Mouse (Mus musculus) right cerebral cortex, adult 2 months (tissue): ENCODE data around the gene Ckap5.

ENCODE experiments used
- DNase-seq, 2 experiments: peaks; one replicate each; pipeline ENCODE4 v3.0.0; 2021 to 2022; ENCODE audit warnings: low spot score in 2 of 2

Gene Ckap5

GRCm38 (mm10) chr2:91627486-91627885 lies 100.9 kb downstream of the Ckap5 start:
- DNase-seq, result no peak

- DNase-seq, result no peak
Observed at GRCm38 (mm10) chr2:91628171-91628570, 101.6 kb downstream of the Ckap5 start.

- DNase-seq, result peak; percentile 50 to 53
Observed at GRCm38 (mm10) chr2:91629682-91630081, 103.1 kb downstream of the Ckap5 start.

GRCm38 (mm10) chr2:91630384-91630783 lies 103.8 kb downstream of the Ckap5 start:
- DNase-seq, result no peak

GRCm38 (mm10) chr2:91631826-91632225 lies 105.3 kb downstream of the Ckap5 start:
- DNase-seq, result no peak

GRCm38 (mm10) chr2:91632316-91632715 lies 105.8 kb downstream of the Ckap5 start:
- DNase-seq, result no peak

GRCm38 (mm10) chr2:91633334-91633977 lies 106.9 kb downstream of the Ckap5 start:
- no peak for DNase-seq

GRCm38 (mm10) chr2:91634841-91635240 lies 108.3 kb downstream of the Ckap5 start:
- DNase-seq, result no peak

- DNase-seq, result no peak
Observed at GRCm38 (mm10) chr2:91635486-91635885, 108.9 kb downstream of the Ckap5 start.

GRCm38 (mm10) chr2:91636229-91636628 lies 109.7 kb downstream of the Ckap5 start, which contains the start of gene F2:
Gene F2 (minus strand): TSS chr2:91636414.
- no peak for DNase-seq

GRCm38 (mm10) chr2:91636727-91637338 lies 110.3 kb downstream of the Ckap5 start:
- no peak for DNase-seq

- no peak for DNase-seq
Observed at GRCm38 (mm10) chr2:91638931-91639330, 112.4 kb downstream of the Ckap5 start.

GRCm38 (mm10) chr2:91642825-91643415 lies 116.4 kb downstream of the Ckap5 start:
- DNase-seq, result no peak

- no peak for DNase-seq
Observed at GRCm38 (mm10) chr2:91644021-91644420, 117.5 kb downstream of the Ckap5 start.

GRCm38 (mm10) chr2:91645354-91645753 lies 118.8 kb downstream of the Ckap5 start:
- DNase-seq, result no peak

- no peak for DNase-seq
Observed at GRCm38 (mm10) chr2:91645811-91646210, 119.2 kb downstream of the Ckap5 start.

- DNase-seq, result peak; percentile 50 to 56
Observed at GRCm38 (mm10) chr2:91646733-91647132, 120.2 kb downstream of the Ckap5 start.

GRCm38 (mm10) chr2:91649152-91649551 lies 122.6 kb downstream of the Ckap5 start:
- DNase-seq, result no peak

- peak; percentile 97 to 98 for DNase-seq
Observed at GRCm38 (mm10) chr2:91649553-91650359, 123.2 kb downstream of the Ckap5 start, which contains the start of the genes Zfp408 and Arhgap1. Gene Zfp408 (minus strand): TSS chr2:91649791. Gene Arhgap1 (plus strand): TSS chr2:91649860.

GRCm38 (mm10) chr2:91650360-91650995 lies 123.9 kb downstream of the Ckap5 start:
- no peak for DNase-seq

- no peak for DNase-seq
Observed at GRCm38 (mm10) chr2:91651458-91652258, 125.1 kb downstream of the Ckap5 start.
